Mouse (Mus musculus) kidney, adult 8-10 months (tissue): ENCODE data around the gene Mtus2.
"Not testable (repeated sequence)": the region's sequence is repeated elsewhere in the genome, so short reads cannot be mapped to it uniquely, and the experiment has no call there.

Experiments
- DNase-seq, 2 experiments: peaks; one replicate each; pipeline ENCODE4 v3.0.0; 2022

The Mtus2 gene

GRCm38 (mm10) chr5:148130691-148131457 lies 173.8 kb downstream of the Mtus2 start:
- DNase-seq, result no peak

DNA sequence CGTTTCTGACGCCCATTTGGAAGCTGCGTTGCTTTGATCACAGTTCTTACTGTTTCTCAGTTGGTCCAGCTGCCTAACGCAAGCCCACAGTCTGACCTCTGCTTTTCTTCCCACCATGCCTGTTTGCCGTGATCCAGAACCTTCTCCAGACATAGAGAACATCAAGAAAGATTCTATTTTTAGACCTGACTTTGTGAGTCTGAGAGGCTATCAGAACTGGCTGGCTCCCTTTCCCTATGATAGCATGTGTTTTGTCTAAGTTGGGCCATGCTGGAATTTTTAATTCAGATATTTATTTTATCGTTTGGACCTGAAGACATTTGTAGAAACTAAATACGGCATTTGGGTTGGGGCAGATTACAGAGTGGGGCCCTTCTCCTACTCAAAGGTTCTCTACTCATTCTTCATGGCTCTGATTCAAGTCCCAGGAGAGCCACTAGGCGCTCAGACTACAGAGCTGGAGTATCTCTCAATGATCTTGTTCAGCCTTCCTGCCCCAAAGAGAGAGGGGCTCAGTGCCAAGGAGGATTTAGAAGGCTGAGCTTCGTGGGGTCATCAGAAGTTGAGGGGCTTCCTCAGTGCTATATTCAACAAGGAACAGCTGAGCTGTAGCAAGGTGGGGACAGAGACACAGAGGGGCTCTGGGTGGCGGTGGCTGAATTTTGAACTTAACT lies 174.5 kb downstream of the Mtus2 start:
- DNase-seq, result no peak

GRCm38 (mm10) chr5:148133448-148134060 lies 176.4 kb downstream of the Mtus2 start:
- no peak for DNase-seq

DNA sequence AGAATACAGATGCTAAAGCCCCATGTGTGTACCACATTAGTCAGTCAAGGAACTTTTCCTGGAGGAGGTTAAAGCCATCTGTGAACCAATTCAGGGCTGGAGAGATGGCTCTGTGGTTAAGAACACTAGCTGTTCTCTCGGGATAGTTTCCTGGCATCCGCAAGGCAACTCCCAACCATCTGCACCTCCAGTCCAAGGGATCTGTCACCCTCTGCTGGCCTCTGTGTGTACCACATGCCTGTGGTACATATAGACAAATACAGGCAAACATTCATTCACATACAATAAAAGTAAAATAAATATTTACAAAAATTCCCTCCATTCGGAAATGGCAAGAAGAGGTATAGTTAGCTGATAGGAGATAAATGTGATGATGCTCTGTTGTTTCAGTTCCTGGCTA lies 184.5 kb downstream of the Mtus2 start:
- no peak for DNase-seq

DNA sequence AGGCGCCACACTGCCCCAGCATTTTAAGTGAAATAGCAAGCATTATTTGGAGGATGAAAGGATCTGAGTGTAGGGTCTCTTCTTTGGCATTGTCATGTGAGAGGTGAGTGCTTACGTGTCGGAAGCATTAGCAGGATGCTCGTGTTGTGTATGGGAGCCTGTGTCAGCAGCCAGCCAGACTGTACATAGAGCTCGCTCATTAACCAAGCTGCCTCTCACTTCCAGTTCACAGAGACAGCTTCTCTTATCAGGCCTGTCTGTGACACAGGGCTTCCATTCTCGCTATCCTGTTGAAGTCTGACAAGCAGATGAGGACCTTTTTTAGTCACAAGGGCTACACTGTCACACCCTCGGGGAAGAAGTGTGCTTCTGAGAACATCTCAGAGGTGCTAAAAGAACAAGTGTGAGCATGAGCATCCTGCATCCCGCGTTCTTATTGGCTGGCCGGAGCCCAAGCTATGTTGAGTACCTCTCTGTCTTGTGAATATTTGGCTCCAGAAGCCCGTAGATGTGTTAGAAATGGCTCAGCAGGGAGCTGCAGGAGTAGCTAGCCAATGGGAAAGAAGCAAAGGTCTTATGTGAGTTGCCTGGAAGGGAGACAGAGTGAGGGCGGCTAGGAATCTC lies 189.2 kb downstream of the Mtus2 start:
- no peak for DNase-seq

DNA sequence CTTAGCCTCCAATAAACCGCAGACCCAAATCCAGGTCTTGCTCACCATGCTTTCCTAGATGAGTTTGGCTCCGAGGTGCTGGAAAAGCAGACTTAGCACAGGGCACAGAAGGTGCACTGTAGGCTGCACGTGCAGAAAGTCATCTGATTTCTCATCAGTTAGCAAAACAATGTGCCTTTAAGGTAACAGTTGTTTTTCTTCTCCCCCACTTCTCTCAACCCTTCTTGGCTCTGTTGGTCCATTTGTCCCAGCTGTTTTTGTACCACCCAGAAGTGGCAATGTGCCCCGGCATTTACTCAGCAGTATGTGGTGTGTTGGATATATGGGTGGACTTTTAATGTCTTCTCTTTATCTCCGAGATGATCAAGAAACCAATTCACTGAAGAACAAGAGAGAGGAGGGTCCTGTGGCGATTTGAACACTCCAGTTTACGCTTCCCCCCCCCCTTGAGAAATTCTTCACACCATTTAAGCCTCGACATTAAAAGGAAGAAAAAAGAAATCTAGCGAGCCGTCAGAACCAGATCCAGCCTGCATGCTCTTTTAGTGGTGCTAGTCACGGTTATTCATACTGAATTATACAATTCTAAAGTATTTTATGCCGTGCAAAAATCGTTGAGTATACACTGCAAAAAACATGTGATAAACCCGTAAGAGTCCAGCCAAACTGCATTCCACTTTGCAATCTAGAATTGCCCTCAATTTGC lies 194.9 kb downstream of the Mtus2 start:
- no peak for DNase-seq

DNA sequence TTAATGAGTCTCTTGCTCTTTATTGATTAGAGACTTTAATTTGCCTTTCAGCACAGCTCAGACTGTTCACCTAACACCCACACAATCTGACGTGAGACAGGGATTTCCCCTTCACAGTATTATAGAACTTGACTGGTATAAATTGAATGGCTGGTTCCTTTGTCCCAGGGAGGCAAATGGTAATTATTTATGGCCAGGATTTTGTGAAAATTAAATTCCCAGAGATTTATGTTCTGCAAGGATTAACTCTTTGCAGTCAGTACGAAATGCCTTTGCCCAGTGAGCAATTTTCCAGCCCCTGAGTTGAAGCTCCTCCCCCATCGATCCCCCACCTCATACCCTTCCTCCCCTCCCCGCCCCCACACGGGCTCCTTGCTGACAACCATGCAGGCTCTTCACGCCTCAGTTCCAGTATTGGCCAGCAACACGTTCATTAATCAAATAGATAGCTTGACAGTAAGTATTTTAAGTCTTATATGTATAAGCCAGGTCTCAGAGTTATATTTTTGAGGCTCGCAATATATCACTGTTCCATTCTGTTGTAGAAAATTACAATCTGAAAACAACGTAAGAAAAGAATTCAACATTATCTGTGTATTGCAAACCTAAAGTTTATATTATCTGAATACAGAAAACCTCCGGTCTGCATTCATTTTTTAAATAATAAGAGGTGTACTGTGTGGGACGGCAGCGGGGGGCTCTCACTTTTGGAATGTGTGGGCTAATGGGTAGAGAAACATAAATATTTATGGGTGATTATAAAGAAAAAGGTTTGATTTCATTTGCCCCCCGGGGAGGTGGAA lies 195.7 kb downstream of the Mtus2 start:
- no peak for DNase-seq

GRCm38 (mm10) chr5:148153403-148153713 lies 196.2 kb downstream of the Mtus2 start:
- no peak for DNase-seq

DNA sequence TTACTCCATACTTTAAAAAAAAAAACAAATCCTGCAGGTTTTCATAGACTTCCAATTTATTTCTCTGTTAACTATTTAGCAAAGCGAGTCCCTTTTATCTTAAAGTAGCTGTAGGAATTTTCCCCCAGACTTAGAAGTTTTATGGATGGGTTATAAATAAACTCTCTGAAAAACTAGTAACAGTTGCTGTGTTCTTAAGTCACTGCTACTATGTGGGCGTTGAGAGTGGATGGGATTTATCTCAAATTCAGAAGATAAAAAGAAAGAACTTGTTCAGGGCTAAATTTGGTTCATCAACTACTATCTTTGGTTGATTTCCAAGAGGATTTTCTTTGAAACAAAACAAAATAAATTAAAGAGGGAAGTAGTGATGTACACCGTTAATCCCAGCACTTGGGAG lies 197.6 kb downstream of the Mtus2 start:
- no peak for DNase-seq

DNA sequence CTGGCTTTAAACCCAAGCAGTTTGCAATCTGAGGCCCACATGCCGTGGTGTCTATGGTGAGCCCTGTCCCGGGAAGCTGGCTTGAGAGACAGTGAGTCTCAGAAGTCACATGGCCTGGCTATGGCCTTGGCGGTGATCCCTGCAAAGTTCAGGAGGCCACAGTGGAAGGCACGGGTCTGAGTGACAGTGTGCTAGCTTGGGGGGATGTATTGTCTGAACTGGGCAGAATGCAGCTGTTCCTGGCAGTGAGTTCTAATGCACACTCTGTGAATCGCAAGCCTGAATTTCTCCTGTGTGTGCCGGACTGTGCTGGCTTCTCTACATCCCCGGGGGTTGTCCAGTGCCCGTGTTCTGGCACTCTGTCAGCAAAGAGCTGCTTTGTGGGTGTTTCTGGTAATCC lies 202.2 kb downstream of the Mtus2 start:
- no peak for DNase-seq

- no peak for DNase-seq
Observed at GRCm38 (mm10) chr5:148160529-148161154, 203.5 kb downstream of the Mtus2 start.

- no peak for DNase-seq
Observed at GRCm38 (mm10) chr5:148165111-148165510, 208.0 kb downstream of the Mtus2 start.

- DNase-seq, result no peak
Observed at GRCm38 (mm10) chr5:148175091-148175490, 218.0 kb downstream of the Mtus2 start.

- peak in 1 of 2 experiments; percentile 14 for DNase-seq
Observed at GRCm38 (mm10) chr5:148175742-148176426, 218.8 kb downstream of the Mtus2 start.

DNA sequence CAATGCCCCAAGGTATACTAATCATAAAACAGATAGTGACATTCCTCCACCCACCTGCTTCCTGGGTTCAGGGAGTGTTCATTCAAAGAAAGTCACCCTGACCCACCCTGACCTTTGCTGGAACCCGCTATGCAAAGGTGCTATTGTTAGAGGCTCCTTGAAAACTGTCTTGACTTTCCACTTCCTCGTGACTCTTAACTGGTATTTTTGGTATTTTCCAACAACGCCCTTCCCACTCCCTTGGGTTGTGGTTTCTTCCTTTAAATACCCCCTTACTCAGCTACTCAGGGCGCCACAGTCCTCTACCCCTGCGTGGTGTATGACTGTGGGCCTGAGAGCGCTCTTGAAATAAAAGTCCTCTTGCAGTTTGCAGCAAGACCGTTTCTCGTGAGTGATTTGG lies 219.4 kb downstream of the Mtus2 start:
- DNase-seq, result not testable (repeated sequence)

DNA sequence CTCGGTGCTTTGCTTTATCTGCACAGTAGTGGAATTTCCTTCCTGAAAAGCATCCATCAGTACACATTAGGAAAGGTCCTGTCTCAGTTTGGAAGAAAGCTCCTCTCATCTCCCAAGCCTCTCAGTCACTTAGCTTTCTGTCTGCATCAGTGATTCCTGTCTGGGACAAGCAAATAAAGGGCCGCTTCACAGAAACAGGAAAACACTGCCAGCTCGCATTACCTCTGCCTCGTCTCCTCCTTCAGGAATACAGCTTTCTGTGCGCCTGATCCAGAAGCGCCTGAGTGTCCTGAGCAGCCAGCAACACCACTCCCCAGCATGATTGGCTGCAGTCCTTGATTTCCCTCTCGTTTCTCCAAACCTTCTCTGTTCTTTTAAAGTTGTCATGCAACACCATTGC lies 222.1 kb downstream of the Mtus2 start:
- DNase-seq, result no peak

DNA sequence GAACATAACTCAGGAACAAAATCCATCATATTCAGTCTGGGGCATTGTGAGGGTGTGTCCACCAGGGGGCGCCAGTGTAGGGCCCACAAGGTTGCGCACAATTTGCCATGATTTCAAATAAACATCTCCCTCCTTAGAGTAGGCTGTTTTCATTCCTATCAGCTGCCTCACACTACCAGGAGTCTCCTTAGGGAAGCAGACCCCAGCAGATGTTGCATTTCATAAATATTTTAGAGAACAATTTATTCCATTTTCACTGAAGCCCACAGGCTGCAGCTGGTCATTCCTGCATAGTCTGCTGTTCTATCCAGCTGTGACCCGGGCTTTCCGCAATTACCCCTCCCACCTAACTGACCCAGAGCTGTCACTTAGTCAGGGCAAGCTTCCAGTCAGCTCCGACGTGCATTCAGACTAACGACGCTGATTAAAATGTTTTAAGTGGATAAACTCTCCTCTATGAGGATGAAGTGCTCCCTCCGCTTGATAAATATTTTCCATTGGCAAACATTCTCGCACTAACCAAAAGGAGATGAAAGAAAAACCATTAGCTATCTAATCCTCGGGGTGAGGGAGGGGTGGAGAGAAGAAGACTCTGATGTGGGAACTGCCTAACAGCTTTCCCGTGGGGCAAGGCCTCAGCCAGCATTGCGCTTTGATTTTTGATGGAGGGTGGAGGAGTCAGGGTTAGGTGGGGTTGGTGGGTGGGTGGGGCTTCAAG lies 223.6 kb downstream of the Mtus2 start:
- DNase-seq, result peak in 1 of 2 experiments; percentile 26

- no peak for DNase-seq
Observed at GRCm38 (mm10) chr5:148181308-148181630, 224.1 kb downstream of the Mtus2 start.

GRCm38 (mm10) chr5:148181901-148182300 lies 224.8 kb downstream of the Mtus2 start:
- DNase-seq, result no peak

GRCm38 (mm10) chr5:148185898-148186297 lies 228.8 kb downstream of the Mtus2 start:
- DNase-seq, result no peak

GRCm38 (mm10) chr5:148191416-148191815 lies 234.3 kb downstream of the Mtus2 start:
- DNase-seq, result no peak
